Mouse (Mus musculus): ENCODE measurements around the gene Dnajc19. TPM values are rescaled to one million over a fixed set of nuclear protein-coding genes. Genes with fewer than 3 reads are reported as not detected.

Dnajc19 gene
- total and polyA plus RNA-seq, 3 experiments, result 143 to 166 TPM; not detected in 1

GRCm38 (mm10) chr3:34111941-34112685 is 31.0 kb upstream of the Dnajc19 start:
- no peak for DNase-seq (ENCODE audit: low read depth, low spot score)
- H3K27me3 ChIP-seq (ENCODE audit: control insufficient read depth in 1 of 2, insufficient read depth in 2 of 2, low read length in 2 of 2), result peaks cover 0 to 1% of the 10 kb centered on the region in 2 experiments; a peak in 2 of 4 replicates
- H3K9ac ChIP-seq (ENCODE audit: control insufficient read depth, low read depth, low read length, poor library complexity, severe bottlenecking), result no peak overlapping the region
- no peak for TF ChIP-seq POLR2A (IDR thresholded peaks at IDR 0.05; ENCODE audit: control insufficient read depth in 1 of 2, insufficient read depth in 1 of 2, low read depth in 1 of 2, low read length in 2 of 2, poor library complexity in 1 of 2)
- no peak for TF ChIP-seq BHLHE40 (IDR thresholded peaks at IDR 0.05; ENCODE audit: borderline replicate concordance, low read depth, low read length)
- TF ChIP-seq POLR2AphosphoS2 (IDR thresholded peaks at IDR 0.05; ENCODE audit: low read length), result no peak
- TF ChIP-seq E2F4 (IDR thresholded peaks at IDR 0.05; ENCODE audit: borderline replicate concordance, low read depth, low read length), result no peak
- TF ChIP-seq TAL1 (IDR thresholded peaks at IDR 0.05; ENCODE audit: low read length), result no peak
- no peak for TF ChIP-seq ELF1 (IDR thresholded peaks at IDR 0.05; ENCODE audit: low read depth, low read length)
- TF ChIP-seq ZKSCAN1 (IDR thresholded peaks at IDR 0.05; ENCODE audit: low read depth, low read length), result no peak
- no peak for TF ChIP-seq MAFK (IDR thresholded peaks at IDR 0.05; ENCODE audit: borderline replicate concordance, low read depth, low read length)
- no peak for TF ChIP-seq GABPA (IDR thresholded peaks at IDR 0.05; ENCODE audit: low read depth, low read length)
- no peak for TF ChIP-seq SIN3A (IDR thresholded peaks at IDR 0.05; ENCODE audit: low read length)
- TF ChIP-seq UBTF (IDR thresholded peaks at IDR 0.05; ENCODE audit: borderline replicate concordance, insufficient read depth, low read depth, low read length), result no peak
- no peak for TF ChIP-seq ETS1 (IDR thresholded peaks at IDR 0.05; ENCODE audit: low read depth, low read length)
- no peak for TF ChIP-seq ZMIZ1 (IDR thresholded peaks at IDR 0.05; ENCODE audit: low read depth, low read length)
- no peak for TF ChIP-seq RAD21 (IDR thresholded peaks at IDR 0.05; ENCODE audit: low read depth, low read length)
- no peak for TF ChIP-seq MYB (IDR thresholded peaks at IDR 0.05; ENCODE audit: low read depth, low read length)
- no peak for TF ChIP-seq RCOR1 (IDR thresholded peaks at IDR 0.05; ENCODE audit: low read depth, low read length)
- no peak for TF ChIP-seq SMC3 (IDR thresholded peaks at IDR 0.05; ENCODE audit: low read depth, low read length)
- no peak for TF ChIP-seq CHD2 (IDR thresholded peaks at IDR 0.05; ENCODE audit: low read length)
- H3K79me2 ChIP-seq (ENCODE audit: control insufficient read depth, insufficient read depth, low read length, poor library complexity), result no peaks in the 10 kb centered on the region
- H3K9me3 ChIP-seq (replicated peaks; ENCODE audit: insufficient read depth, low read length), result no peaks in the 10 kb centered on the region
- H3K27ac ChIP-seq (ENCODE audit: control insufficient read depth, low read depth, low read length), result no peak overlapping the region
- no peaks in the 10 kb centered on the region for H3K36me3 ChIP-seq (ENCODE audit: control insufficient read depth in 1 of 2, insufficient read depth in 2 of 2, low read length in 2 of 2)
- H3K4me1 ChIP-seq (ENCODE audit: control insufficient read depth in 1 of 2, insufficient read depth in 2 of 2, low read length in 2 of 2), result no peaks in the 10 kb centered on the region
- no peak overlapping the region for H3K4me3 ChIP-seq (ENCODE audit: control insufficient read depth in 1 of 2, insufficient read depth in 1 of 2, low read depth in 2 of 2, low read length in 2 of 2)

- Histone ChIP-seq H3K27ac (ENCODE audit: control insufficient read depth, low read depth, low read length) (no peak overlapping the region), H3K4me3 (ENCODE audit: control insufficient read depth in 1 of 2, insufficient read depth in 1 of 2, low read depth in 2 of 2, low read length in 2 of 2) (no peak overlapping the region), H3K4me1 (ENCODE audit: control insufficient read depth in 1 of 2, insufficient read depth in 2 of 2, low read length in 2 of 2) (no peaks in the 10 kb centered on the region), H3K79me2 (ENCODE audit: control insufficient read depth, insufficient read depth, low read length, poor library complexity) (no peaks in the 10 kb centered on the region), H3K36me3 (ENCODE audit: control insufficient read depth in 1 of 2, insufficient read depth in 2 of 2, low read length in 2 of 2) (no peaks in the 10 kb centered on the region), H3K9ac (ENCODE audit: control insufficient read depth, low read depth, low read length, poor library complexity, severe bottlenecking) (no peak overlapping the region), H3K9me3 (replicated peaks; ENCODE audit: insufficient read depth, low read length) (no peaks in the 10 kb centered on the region), H3K27me3 (ENCODE audit: control insufficient read depth in 1 of 2, insufficient read depth in 2 of 2, low read length in 2 of 2) (peaks cover 0 to 4% of the 10 kb centered on the region in 2 experiments; a peak in 3 of 4 replicates)
- no peak for DNase-seq (ENCODE audit: low read depth, low spot score)
- TF ChIP-seq USF2 (IDR thresholded peaks at IDR 0.05; ENCODE audit: borderline replicate concordance in 1 of 2, insufficient read depth in 1 of 2, low read depth in 1 of 2, low read length in 2 of 2), result no peak
Measured at GRCm38 (mm10) chr3:34107631-34108030, 26.5 kb upstream of the Dnajc19 start.
